Mouse (Mus musculus) heart, adult 2 months (tissue): ENCODE measurements at regions not wholly inside any gene's neighbourhood (a gene's known extent, or its start where the extent isn't known, plus 50 kb on each side); places are given as distances from the start of the nearest gene placed in this dataset.

Experiments used
- CTCF ChIP-seq: fragments of 200-600 bp; IDR thresholded peaks from 2 replicates; pipeline ENCODE4 v1.8.1; 2022; ENCODE audit warnings: antibody characterized with exemption, mild to moderate bottlenecking, moderate library complexity
- EP300 ChIP-seq: fragments of 200-500 bp; IDR thresholded peaks from 2 replicates; pipeline ENCODE4 v1.6.1; 2011; ENCODE audit warnings: low read depth, low read length, control low read depth; ENCODE audit not compliant: insufficient read depth
- POLR2A ChIP-seq: fragments of 200-500 bp; IDR thresholded peaks from 2 replicates; pipeline ENCODE4 v1.6.1; 2011; ENCODE audit warnings: mild to moderate bottlenecking, low read depth, low read length, control low read depth; ENCODE audit not compliant: insufficient read depth

- TF ChIP-seq CTCF = no peak
- TF ChIP-seq POLR2A = no peak
- TF ChIP-seq EP300 = no peak
These were observed 86.8 kb downstream of the Cd24a start for GRCm38 (mm10) chr10:43664844-43665243.
